Mouse (Mus musculus): ENCODE results near the gene Nrip1. TPM values are rescaled to one million over a fixed set of nuclear protein-coding genes. Genes with fewer than 3 reads are reported as not detected.

Nrip1 gene
- total and polyA plus RNA-seq, 3 experiments: 3.1 to 32.3 (median 20.6) TPM

DNA sequence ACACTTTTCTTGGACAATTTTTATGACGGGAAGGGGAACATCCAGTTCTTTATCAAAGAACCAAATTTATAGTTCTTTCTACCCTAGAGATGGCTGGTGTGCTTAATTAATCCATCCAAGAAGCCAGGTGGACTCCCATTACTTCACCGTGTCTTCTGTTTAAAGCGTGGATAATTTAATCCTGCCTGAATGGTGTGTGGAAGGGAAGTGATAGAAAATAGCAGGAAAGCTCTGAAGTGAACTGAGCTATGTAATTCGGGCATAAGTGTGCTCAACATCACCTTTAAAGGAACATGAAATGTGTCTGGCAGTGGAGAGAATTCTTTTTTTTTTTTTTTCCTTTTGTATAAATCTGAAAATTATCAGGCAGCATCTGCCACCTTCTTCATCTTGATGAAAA lies 12.4 kb upstream of the Nrip1 start:
- no peak for DNase-seq
- intact Hi-C loops (cut with DNase I): no loop called here
- Histone ChIP-seq H3K9ac (ENCODE audit: low read depth, low read length) (no peak overlapping the region), H3K27me3 (ENCODE audit: control insufficient read depth, insufficient read depth, low read length) (no peaks in the 10 kb centered on the region), H3K36me3 (ENCODE audit: control insufficient read depth, insufficient read depth, low read length) (no peaks in the 10 kb centered on the region), H3K27ac (no peak overlapping the region), H3K4me3 (no peak overlapping the region), H3K4me1 (ENCODE audit: control insufficient read depth, insufficient read depth, low read length) (no peaks in the 10 kb centered on the region), H3K79me2 (replicated peaks; ENCODE audit: control insufficient read depth, insufficient read depth, low read length) (no peaks in the 10 kb centered on the region)
- no peak for TF ChIP-seq EP300 (IDR thresholded peaks at IDR 0.05; ENCODE audit: insufficient read depth, low read depth, low read length)
- TF ChIP-seq CTCF (IDR thresholded peaks at IDR 0.05): no peak
- no peak for TF ChIP-seq POLR2A (IDR thresholded peaks at IDR 0.05; ENCODE audit: insufficient read depth, low read depth, low read length)
- WGBS: 88% methylated on average over 4 of the region's 4 CpGs

DNA sequence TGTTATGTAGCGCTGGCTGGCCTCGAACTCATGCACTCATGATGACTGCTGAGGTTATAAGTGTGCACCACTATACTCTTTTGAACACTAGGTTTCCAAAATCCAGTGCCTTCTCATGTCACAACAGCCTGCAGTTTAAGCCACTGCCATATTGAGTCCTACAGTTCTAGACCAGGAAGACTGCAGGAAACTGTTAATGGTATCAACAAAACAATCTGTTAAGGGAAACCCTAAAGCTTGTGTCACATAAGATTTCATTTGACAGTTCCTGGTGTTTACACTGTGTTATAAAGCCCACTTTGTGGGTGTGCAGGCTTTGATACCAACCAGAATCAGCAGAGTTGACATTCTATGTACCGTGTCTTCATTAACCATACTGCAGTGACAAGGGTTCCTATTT lies 3.6 kb upstream of the Nrip1 start:
- intact Hi-C loops (cut with DNase I): loop anchor here (10.0 kb wide), 2 partner anchors 388 to 428 kb away; no protein-coding TSS in a partner anchor
- Histone ChIP-seq H3K9ac (ENCODE audit: low read depth, low read length) (no peak overlapping the region), H3K4me3 (no peak overlapping the region), H3K36me3 (ENCODE audit: control insufficient read depth, insufficient read depth, low read length) (no peaks in the 10 kb centered on the region), H3K27me3 (ENCODE audit: control insufficient read depth, insufficient read depth, low read length) (no peaks in the 10 kb centered on the region), H3K27ac (no peak overlapping the region), H3K79me2 (replicated peaks; ENCODE audit: control insufficient read depth, insufficient read depth, low read length) (no peaks in the 10 kb centered on the region), H3K4me1 (ENCODE audit: control insufficient read depth, insufficient read depth, low read length) (no peaks in the 10 kb centered on the region)
- no peak for DNase-seq
- TF ChIP-seq CTCF (IDR thresholded peaks at IDR 0.05) (no peak), EP300 (IDR thresholded peaks at IDR 0.05; ENCODE audit: insufficient read depth, low read depth, low read length) (no peak), POLR2A (IDR thresholded peaks at IDR 0.05; ENCODE audit: insufficient read depth, low read depth, low read length) (no peak)
- 96% methylated on average over 3 of the region's 3 CpGs for WGBS

DNA sequence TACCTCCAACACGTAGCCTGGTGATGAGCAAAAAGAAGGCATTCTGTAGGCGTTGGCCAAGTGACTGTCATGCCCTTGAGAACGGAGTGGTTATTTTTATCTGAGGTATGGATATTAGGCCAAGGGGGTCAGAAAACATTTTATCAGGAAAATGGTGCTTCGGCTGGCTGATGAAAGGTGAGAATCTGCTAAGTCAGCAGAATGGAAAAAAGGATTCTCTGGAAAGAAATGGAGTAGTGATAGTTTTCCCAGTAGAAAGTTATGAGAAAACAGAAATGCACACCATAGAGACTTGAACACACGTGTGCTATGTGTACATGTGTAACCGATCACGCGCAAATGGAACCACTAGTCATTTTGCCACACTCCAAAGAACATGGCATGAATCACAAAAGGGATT lies 3.0 kb upstream of the Nrip1 start:
- intact Hi-C loops (cut with DNase I): loop anchor here (10.0 kb wide), 2 partner anchors 388 to 428 kb away; no protein-coding TSS in a partner anchor
- no peak overlapping the region for H3K27ac ChIP-seq
- H3K9ac ChIP-seq (ENCODE audit: low read depth, low read length): no peak overlapping the region
- no peaks in the 10 kb centered on the region; the same call in 1 of the 2 replicates for H3K36me3 ChIP-seq (ENCODE audit: control insufficient read depth, insufficient read depth, low read length)
- H3K4me1 ChIP-seq (ENCODE audit: control insufficient read depth, insufficient read depth, low read length): no peaks in the 10 kb centered on the region
- no peaks in the 10 kb centered on the region; the same call in 1 of the 2 replicates for H3K79me2 ChIP-seq (replicated peaks; ENCODE audit: control insufficient read depth, insufficient read depth, low read length)
- H3K27me3 ChIP-seq (ENCODE audit: control insufficient read depth, insufficient read depth, low read length): no peaks in the 10 kb centered on the region
- TF ChIP-seq EP300 (IDR thresholded peaks at IDR 0.05; ENCODE audit: insufficient read depth, low read depth, low read length): no peak
- no peak for TF ChIP-seq CTCF (IDR thresholded peaks at IDR 0.05)
- no peak for TF ChIP-seq POLR2A (IDR thresholded peaks at IDR 0.05; ENCODE audit: insufficient read depth, low read depth, low read length)
- DNase-seq: no peak
- H3K4me3 ChIP-seq: no peak overlapping the region
- 82% methylated on average over 8 of the region's 8 CpGs for WGBS

DNA sequence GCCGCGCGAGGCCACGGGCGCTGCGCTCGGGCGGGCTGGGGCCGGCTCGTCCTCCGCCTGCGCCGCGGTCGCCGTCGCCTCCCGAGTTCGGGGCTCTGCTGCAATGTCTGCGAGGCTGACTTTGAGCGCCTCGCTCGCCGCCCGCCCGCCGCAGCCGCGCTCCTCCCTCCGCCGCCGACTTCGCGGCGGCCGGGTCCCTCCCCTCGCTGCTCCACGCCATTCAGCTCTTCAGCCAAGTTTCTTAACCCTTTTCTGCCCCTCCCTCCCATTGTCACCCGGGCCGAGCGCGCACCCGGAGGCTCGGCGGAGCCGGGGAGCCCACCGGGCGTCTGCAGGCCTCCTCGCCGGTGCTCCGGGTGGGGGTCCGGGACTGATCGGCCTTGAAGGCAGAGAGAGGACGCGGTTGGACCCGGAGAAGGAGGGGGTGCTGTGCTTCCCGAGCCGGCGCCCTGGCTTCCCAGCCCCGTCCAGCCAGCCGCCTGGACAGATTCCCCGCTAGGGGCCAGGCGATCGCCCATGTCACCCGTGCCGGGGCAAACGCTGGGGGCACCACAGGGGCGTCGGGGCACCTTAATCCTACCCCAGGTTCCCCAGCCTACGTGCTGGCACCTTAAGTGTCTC lies 576 bp downstream of the Nrip1 start:
- peak overlapping the region; percentile 99 for H3K27ac ChIP-seq
- peak; percentile 90 to 92 for DNase-seq
- H3K4me1 ChIP-seq (ENCODE audit: control insufficient read depth, insufficient read depth, low read length): peaks cover 8% of the 10 kb centered on the region
- under 1% methylated on average over 68 of the region's 70 CpGs for WGBS
- intact Hi-C loops (cut with DNase I): loop anchor here (2.0 to 10.0 kb wide), 8 partner anchors 51 to 606 kb away; partner anchors contain the start of gene Hspa13
- peaks cover 7% of the 10 kb centered on the region for H3K79me2 ChIP-seq (replicated peaks; ENCODE audit: control insufficient read depth, insufficient read depth, low read length)
- 0 out of 2 replicates have a peak, but pooled peaks have one; percentile 20 for TF ChIP-seq EP300 (IDR thresholded peaks at IDR 0.05; ENCODE audit: insufficient read depth, low read depth, low read length)
- peak; percentile 79 for TF ChIP-seq CTCF (IDR thresholded peaks at IDR 0.05)
- peak; percentile 60 for TF ChIP-seq POLR2A (IDR thresholded peaks at IDR 0.05; ENCODE audit: insufficient read depth, low read depth, low read length)
- H3K9ac ChIP-seq (ENCODE audit: low read depth, low read length): peak overlapping the region; percentile 99
- H3K4me3 ChIP-seq: peak overlapping the region; percentile 75
- no peaks in the 10 kb centered on the region for H3K27me3 ChIP-seq (ENCODE audit: control insufficient read depth, insufficient read depth, low read length)
- peaks cover 21% of the 10 kb centered on the region for H3K36me3 ChIP-seq (ENCODE audit: control insufficient read depth, insufficient read depth, low read length)

DNA sequence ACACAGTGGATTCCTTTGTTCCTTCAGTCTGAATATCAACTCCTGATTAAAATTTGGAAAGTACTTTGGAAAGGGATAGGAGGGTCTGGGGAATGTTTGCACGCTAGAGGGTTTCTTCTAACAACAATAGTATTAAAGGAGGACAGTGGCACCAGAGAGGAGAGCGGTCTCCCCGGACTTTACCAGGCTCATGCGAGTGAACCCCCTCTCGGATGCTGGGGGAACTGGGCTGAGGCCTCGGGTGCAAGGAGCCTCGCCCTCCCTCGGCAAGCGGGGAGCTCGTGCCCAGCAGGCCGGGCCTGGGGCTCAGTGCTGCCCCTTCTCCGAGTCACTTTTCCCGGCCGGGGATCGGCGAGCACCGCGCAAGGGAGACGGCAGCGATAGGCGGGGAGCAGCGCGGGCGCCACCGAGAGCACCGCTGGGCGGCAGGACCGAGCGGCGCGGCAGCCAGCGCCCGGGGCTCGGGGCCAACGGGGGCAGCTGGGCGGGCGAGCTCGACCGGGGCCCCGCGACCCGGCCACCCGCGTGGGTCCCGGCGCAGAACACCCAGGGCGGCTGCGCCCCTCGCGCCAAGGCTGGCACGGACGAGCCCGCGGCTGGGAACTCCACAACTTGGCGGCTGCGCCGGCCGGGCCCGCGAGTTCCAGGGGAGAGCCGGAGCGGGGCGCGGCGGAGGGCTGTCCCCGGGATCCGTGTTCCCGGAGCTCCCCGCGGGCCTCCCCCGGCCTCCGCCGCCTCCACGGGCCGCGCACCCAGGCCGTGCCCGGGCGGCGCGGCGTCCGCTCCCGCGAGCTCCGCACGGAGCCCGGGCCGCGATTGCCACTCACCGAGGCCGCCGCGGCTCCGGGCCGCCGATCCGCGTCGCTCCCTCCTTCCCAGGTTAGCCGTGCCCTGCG lies 1.3 kb downstream of the Nrip1 start:
- Histone ChIP-seq H3K79me2 (replicated peaks; ENCODE audit: control insufficient read depth, insufficient read depth, low read length) (peaks cover 9% of the 10 kb centered on the region), H3K4me3 (peak overlapping the region; percentile 75), H3K9ac (ENCODE audit: low read depth, low read length) (peak overlapping the region; percentile 99), H3K36me3 (ENCODE audit: control insufficient read depth, insufficient read depth, low read length) (peaks cover 27% of the 10 kb centered on the region), H3K4me1 (ENCODE audit: control insufficient read depth, insufficient read depth, low read length) (peaks cover 12% of the 10 kb centered on the region), H3K27ac (peak overlapping the region; percentile 99), H3K27me3 (ENCODE audit: control insufficient read depth, insufficient read depth, low read length) (no peaks in the 10 kb centered on the region)
- intact Hi-C loops (cut with DNase I): loop anchor here (2.0 to 10.0 kb wide), 8 partner anchors 50 to 605 kb away; partner anchors contain the start of gene Hspa13
- WGBS: 1% methylated on average over 88 of the region's 102 CpGs
- no peak for TF ChIP-seq POLR2A (IDR thresholded peaks at IDR 0.05; ENCODE audit: insufficient read depth, low read depth, low read length)
- peak; percentile 60 for TF ChIP-seq CTCF (IDR thresholded peaks at IDR 0.05)
- TF ChIP-seq EP300 (IDR thresholded peaks at IDR 0.05; ENCODE audit: insufficient read depth, low read depth, low read length): no peak
- peak; percentile 86 to 87 for DNase-seq

Measured in heart, adult 2 months (tissue).